Mouse (Mus musculus): ENCODE measurements around the gene Cks2. TPM values are rescaled to one million over a fixed set of nuclear protein-coding genes. Genes with fewer than 3 reads are reported as not detected.

Gene Cks2
- polyA plus RNA-seq (2012): 22.5 and 45.8 TPM in 2 replicates

- peak within 1 kb of the TSS; percentile 87 for H3K4me3 ChIP-seq (replicated peaks)
Measured at GRCm38 (mm10) chr13:51644829-51645789, at the start of gene Cks2. Gene Cks2, plus strand, starts transcription at chr13:51645232.

GRCm38 (mm10) chr13:51595404-51595803 lies 49.6 kb upstream of the Cks2 start:
- Histone ChIP-seq H3K4me1 (ENCODE audit: control insufficient read depth) (no peaks in the 10 kb centered on the region), H3K27me3 (ENCODE audit: control insufficient read depth) (peaks cover 21% of the 10 kb centered on the region), H3K9me3 (ENCODE audit: control insufficient read depth, low read length) (no peaks in the 10 kb centered on the region; the same call in 1 of the 2 replicates), H3K36me3 (ENCODE audit: control insufficient read depth) (no peaks in the 10 kb centered on the region), H3K4me3 (replicated peaks) (no peak overlapping the region)
- TF ChIP-seq GATA1 (IDR thresholded peaks at IDR 0.05; ENCODE audit: low read length) (no peak), TAL1 (IDR thresholded peaks at IDR 0.05; ENCODE audit: low read length) (no peak)

More at GRCm38 (mm10) chr13:51644829-51645789, at the start of gene Cks2:
- peak; percentile 50; the same call in 1 of the 2 replicates for TF ChIP-seq GATA1 (IDR thresholded peaks at IDR 0.05; ENCODE audit: low read length)
- TF ChIP-seq TAL1 (IDR thresholded peaks at IDR 0.05; ENCODE audit: low read length): no peak
- Histone ChIP-seq H3K4me1 (ENCODE audit: control insufficient read depth) (peaks cover 46% of the 10 kb centered on the region), H3K27me3 (ENCODE audit: control insufficient read depth) (no peaks in the 10 kb centered on the region), H3K36me3 (ENCODE audit: control insufficient read depth) (peaks cover 41% of the 10 kb centered on the region), H3K9me3 (ENCODE audit: control insufficient read depth, low read length) (no peaks in the 10 kb centered on the region)

DNA sequence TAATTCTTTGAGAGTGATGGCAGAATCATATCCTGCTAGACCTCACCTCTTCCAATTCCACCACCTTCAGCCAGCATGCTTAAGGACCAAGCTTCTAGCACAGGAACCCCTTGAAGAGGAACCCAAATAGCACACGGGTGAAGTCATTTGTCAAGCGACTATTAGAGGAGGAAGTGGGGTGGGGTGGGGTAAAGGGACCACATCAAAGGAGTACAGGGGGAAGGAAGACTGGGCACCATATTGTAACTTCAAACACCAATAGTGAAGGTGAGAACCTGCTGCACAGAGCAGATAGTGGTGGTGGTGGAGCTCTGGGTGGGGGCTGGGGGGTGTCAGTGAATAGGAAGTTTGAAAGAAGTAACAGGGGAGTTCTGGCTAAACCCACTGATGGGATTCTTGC lies 47.0 kb upstream of the Cks2 start:
- Histone ChIP-seq H3K4me1 (ENCODE audit: control insufficient read depth) (no peaks in the 10 kb centered on the region), H3K36me3 (ENCODE audit: control insufficient read depth) (no peaks in the 10 kb centered on the region), H3K4me3 (replicated peaks) (no peak overlapping the region), H3K9me3 (ENCODE audit: control insufficient read depth, low read length) (no peaks in the 10 kb centered on the region; the same call in 1 of the 2 replicates), H3K27me3 (ENCODE audit: control insufficient read depth) (peaks cover 21% of the 10 kb centered on the region)
- TF ChIP-seq TAL1 (IDR thresholded peaks at IDR 0.05; ENCODE audit: low read length) (no peak), GATA1 (IDR thresholded peaks at IDR 0.05; ENCODE audit: low read length) (no peak)

- no peak overlapping the region for H3K4me3 ChIP-seq (replicated peaks)
- H3K4me1 ChIP-seq (ENCODE audit: control insufficient read depth): no peaks in the 10 kb centered on the region
- no peaks in the 10 kb centered on the region for H3K9me3 ChIP-seq (ENCODE audit: control insufficient read depth, low read length)
- TF ChIP-seq TAL1 (IDR thresholded peaks at IDR 0.05; ENCODE audit: low read length) (no peak), GATA1 (IDR thresholded peaks at IDR 0.05; ENCODE audit: low read length) (no peak)
- peaks cover 8% of the 10 kb centered on the region for H3K27me3 ChIP-seq (ENCODE audit: control insufficient read depth)
- H3K36me3 ChIP-seq (ENCODE audit: control insufficient read depth): no peaks in the 10 kb centered on the region
Measured at GRCm38 (mm10) chr13:51600169-51600568, 44.9 kb upstream of the Cks2 start.

DNA sequence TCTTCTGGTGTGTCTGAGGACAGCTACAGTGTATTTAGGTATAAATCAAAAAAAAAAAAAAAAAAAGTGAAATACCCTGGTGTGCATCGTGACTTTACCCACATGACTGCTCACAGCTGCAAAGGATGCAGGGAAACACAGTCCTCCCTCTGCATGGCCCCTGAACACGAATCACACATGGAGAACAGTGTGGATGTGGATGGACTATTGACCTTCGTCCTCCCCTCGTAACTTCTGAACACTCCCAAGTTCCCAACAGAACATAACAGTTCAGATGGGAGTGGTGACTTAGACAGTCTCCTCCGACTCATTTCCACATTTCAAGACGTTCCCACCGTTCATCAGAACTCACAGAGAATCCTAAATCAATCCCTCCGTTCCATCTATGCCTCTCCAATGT lies 42.3 kb upstream of the Cks2 start:
- Histone ChIP-seq H3K27me3 (ENCODE audit: control insufficient read depth) (no peaks in the 10 kb centered on the region), H3K9me3 (ENCODE audit: control insufficient read depth, low read length) (no peaks in the 10 kb centered on the region), H3K4me3 (replicated peaks) (no peak overlapping the region), H3K4me1 (ENCODE audit: control insufficient read depth) (no peaks in the 10 kb centered on the region), H3K36me3 (ENCODE audit: control insufficient read depth) (no peaks in the 10 kb centered on the region)
- TF ChIP-seq TAL1 (IDR thresholded peaks at IDR 0.05; ENCODE audit: low read length) (no peak), GATA1 (IDR thresholded peaks at IDR 0.05; ENCODE audit: low read length) (no peak)

GRCm38 (mm10) chr13:51603221-51603893 lies 41.7 kb upstream of the Cks2 start:
- TF ChIP-seq GATA1 (IDR thresholded peaks at IDR 0.05; ENCODE audit: low read length) (no peak), TAL1 (IDR thresholded peaks at IDR 0.05; ENCODE audit: low read length) (no peak)
- no peaks in the 10 kb centered on the region for H3K4me1 ChIP-seq (ENCODE audit: control insufficient read depth)
- no peaks in the 10 kb centered on the region for H3K36me3 ChIP-seq (ENCODE audit: control insufficient read depth)
- no peak overlapping the region for H3K4me3 ChIP-seq (replicated peaks)
- no peaks in the 10 kb centered on the region for H3K9me3 ChIP-seq (ENCODE audit: control insufficient read depth, low read length)
- no peaks in the 10 kb centered on the region for H3K27me3 ChIP-seq (ENCODE audit: control insufficient read depth)

DNA sequence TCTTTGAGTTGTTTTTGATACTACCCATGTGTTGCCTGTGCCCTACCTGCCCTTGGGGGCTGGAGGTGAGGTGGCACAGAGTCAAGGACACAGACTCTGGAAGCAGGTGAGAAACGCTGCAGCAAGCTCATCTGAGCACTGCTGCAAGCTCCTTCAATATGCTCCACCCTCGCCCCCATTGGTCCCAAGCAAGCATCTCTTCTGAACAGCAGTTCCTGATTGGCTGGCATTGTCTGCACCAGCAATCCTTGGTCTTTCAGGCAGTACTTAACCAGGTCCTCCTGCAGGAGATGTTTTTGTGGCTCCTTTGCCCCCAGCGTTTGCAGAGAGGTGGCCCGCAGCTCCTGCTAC lies 41.2 kb upstream of the Cks2 start:
- Histone ChIP-seq H3K27me3 (ENCODE audit: control insufficient read depth) (no peaks in the 10 kb centered on the region), H3K9me3 (ENCODE audit: control insufficient read depth, low read length) (no peaks in the 10 kb centered on the region), H3K36me3 (ENCODE audit: control insufficient read depth) (no peaks in the 10 kb centered on the region), H3K4me1 (ENCODE audit: control insufficient read depth) (no peaks in the 10 kb centered on the region), H3K4me3 (replicated peaks) (no peak overlapping the region)
- TF ChIP-seq GATA1 (IDR thresholded peaks at IDR 0.05; ENCODE audit: low read length) (no peak), TAL1 (IDR thresholded peaks at IDR 0.05; ENCODE audit: low read length) (no peak)

DNA sequence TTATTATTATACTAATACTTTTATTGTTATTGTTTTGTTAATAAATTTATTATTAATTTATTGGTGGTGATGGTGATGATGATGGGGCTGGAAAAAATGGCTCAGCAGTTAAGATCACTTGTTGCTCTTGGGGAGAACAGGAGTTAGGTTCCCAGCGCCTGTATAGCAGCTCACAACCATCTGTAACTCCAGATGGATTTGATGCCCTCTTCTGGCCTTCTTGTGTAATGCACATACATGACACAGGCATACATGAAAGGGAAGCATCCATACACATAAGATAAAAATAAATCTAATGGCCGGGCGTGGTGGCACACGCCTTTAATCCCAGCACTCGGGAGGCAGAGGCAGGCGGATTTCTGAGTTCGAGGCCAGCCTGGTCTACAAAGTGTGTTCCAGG lies 35.8 kb upstream of the Cks2 start:
- Histone ChIP-seq H3K27me3 (ENCODE audit: control insufficient read depth) (no peaks in the 10 kb centered on the region), H3K36me3 (ENCODE audit: control insufficient read depth) (no peaks in the 10 kb centered on the region), H3K4me1 (ENCODE audit: control insufficient read depth) (no peaks in the 10 kb centered on the region), H3K4me3 (replicated peaks) (no peak overlapping the region), H3K9me3 (ENCODE audit: control insufficient read depth, low read length) (no peaks in the 10 kb centered on the region)
- TF ChIP-seq GATA1 (IDR thresholded peaks at IDR 0.05; ENCODE audit: low read length): no peak
- TF ChIP-seq TAL1 (IDR thresholded peaks at IDR 0.05; ENCODE audit: low read length): no peak

GRCm38 (mm10) chr13:51611060-51611459 lies 34.0 kb upstream of the Cks2 start:
- Histone ChIP-seq H3K27me3 (ENCODE audit: control insufficient read depth) (no peaks in the 10 kb centered on the region), H3K4me3 (replicated peaks) (no peak overlapping the region)

More at GRCm38 (mm10) chr13:51611060-51611459, 34.0 kb upstream of the Cks2 start:
- Histone ChIP-seq H3K36me3 (ENCODE audit: control insufficient read depth) (no peaks in the 10 kb centered on the region), H3K4me1 (ENCODE audit: control insufficient read depth) (no peaks in the 10 kb centered on the region), H3K9me3 (ENCODE audit: control insufficient read depth, low read length) (no peaks in the 10 kb centered on the region)
- TF ChIP-seq GATA1 (IDR thresholded peaks at IDR 0.05; ENCODE audit: low read length) (no peak), TAL1 (IDR thresholded peaks at IDR 0.05; ENCODE audit: low read length) (no peak)
